Mouse (Mus musculus) heart, embryonic 10.5 days (tissue): ENCODE measurements around the gene Plk3. TPM values are rescaled to one million over a fixed set of nuclear protein-coding genes. Genes with fewer than 3 reads are reported as not detected.

Experiments
- DNase-seq: peaks from one replicate; pipeline ENCODE4 v3.0.0-alpha.2; 2017; ENCODE audit warnings: low spot score
- H3K27ac ChIP-seq: fragments of 300-500 bp; sonication (generic); 2 replicates; pipeline ENCODE4 v1.5.1; 2016; ENCODE audit warnings: mild to moderate bottlenecking
- H3K27me3 ChIP-seq: fragments of 300-500 bp; sonication (generic); 2 replicates; pipeline ENCODE4 v1.6.1; 2016; ENCODE audit warnings: mild to moderate bottlenecking; ENCODE audit not compliant: poor library complexity, insufficient read depth, severe bottlenecking
- H3K36me3 ChIP-seq: fragments of 300-500 bp; sonication (generic); 2 replicates; pipeline ENCODE4 v1.6.1; 2016; ENCODE audit warnings: mild to moderate bottlenecking, moderate library complexity
- H3K4me1 ChIP-seq: fragments of 300-500 bp; sonication (generic); 2 replicates; pipeline ENCODE4 v1.6.1; 2016; ENCODE audit warnings: mild to moderate bottlenecking
- H3K4me3 ChIP-seq: fragments of 300-500 bp; sonication (generic); 2 replicates; pipeline ENCODE4 v1.5.1; 2016; ENCODE audit warnings: mild to moderate bottlenecking, moderate library complexity
- H3K9me3 ChIP-seq: fragments of 300-500 bp; sonication (generic); 2 replicates; pipeline ENCODE4 v1.6.1; 2016; ENCODE audit warnings: mild to moderate bottlenecking, moderate library complexity
- WGBS: fragments of 180-500 bp; shearing (Covaris S2); methylation state at CpG from one replicate; pipeline ENCODE4 v1.1.7; 2016; 5-methylcytosine and 5-hydroxymethylcytosine counted together
- polyA plus RNA-seq: library from polyadenylated mRNA; unstranded; fragments of >200 nt; fragmentation: Nextera tagmentation; extraction: Ambion mirVana; gene quantifications from 2 replicates; pipeline ENCODE4 v1.2.1, GENCODE M21; 2016

Plk3 gene
- polyA plus RNA-seq, 1 experiment from 2014 or later = 2.4 TPM

- WGBS = 11% methylated on average over 11 of the region's 11 CpGs
- Histone ChIP-seq H3K27me3 (peaks cover 41% of the 10 kb centered on the region), H3K27ac (no peak overlapping the region), H3K36me3 (peaks cover 13% of the 10 kb centered on the region; the same call in 1 of the 2 replicates), H3K9me3 (no peaks in the 10 kb centered on the region), H3K4me3 (peak overlapping the region; percentile 82), H3K4me1 (peaks cover 30% of the 10 kb centered on the region)
- DNase-seq = no peak
Measured at GRCm38 (mm10) chr4:117132794-117133143, 994 bp downstream of the Plk3 start.

DNA sequence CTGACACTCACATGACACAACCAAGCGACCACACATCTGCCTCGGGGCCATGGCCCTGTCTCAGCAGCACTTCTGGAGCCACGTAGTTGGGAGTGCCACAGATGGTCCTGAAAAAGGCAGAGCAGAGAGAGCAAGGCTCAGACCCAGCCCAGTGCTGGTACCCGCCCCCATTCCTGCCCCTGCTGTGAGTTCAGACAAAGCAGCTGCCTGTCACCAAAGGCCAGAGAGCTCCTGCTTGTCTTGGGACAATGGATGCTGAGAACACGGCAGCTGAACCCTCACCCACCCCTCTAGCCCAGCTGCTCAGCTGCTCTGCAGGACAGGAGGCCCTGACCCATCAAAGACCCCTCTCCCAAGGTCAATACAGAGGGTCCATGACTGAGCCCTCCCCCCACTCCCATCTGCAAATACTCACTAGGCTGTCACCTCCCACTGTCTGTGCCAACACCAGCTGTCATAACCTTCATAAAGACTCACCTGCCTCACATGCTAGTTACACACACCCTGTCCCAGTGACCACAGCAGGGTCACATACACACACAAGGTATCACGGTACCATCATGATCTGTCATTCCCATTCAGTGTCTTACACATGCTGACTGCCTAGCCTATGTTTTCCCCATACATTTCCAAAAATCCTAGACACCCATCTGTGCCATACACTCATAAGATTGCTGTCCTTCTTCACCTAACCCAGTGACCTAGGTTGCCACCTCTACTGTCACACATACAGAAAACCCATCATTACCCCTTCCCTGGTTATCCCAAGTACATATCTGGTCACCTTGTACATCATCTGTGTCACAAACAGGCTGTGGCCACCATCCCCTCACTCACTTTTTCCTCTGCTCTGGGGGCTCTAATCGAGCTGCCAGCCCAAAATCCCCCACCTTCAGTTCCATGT is 1.6 kb downstream of the Plk3 start:
- H3K27me3 ChIP-seq = peaks cover 41% of the 10 kb centered on the region
- no peaks in the 10 kb centered on the region for H3K9me3 ChIP-seq
- WGBS = 25% methylated on average over 7 of the region's 7 CpGs
- no peak overlapping the region for H3K27ac ChIP-seq
- H3K36me3 ChIP-seq = peaks cover 13% of the 10 kb centered on the region; the same call in 1 of the 2 replicates
- no peak for DNase-seq
- H3K4me3 ChIP-seq = peak overlapping the region; percentile 82; the same call in 1 of the 2 replicates
- H3K4me1 ChIP-seq = peaks cover 30% of the 10 kb centered on the region

GRCm38 (mm10) chr4:117131198-117131597 is 2.6 kb downstream of the Plk3 start:
- H3K27ac ChIP-seq = no peak overlapping the region
- DNase-seq = no peak

GRCm38 (mm10) chr4:117130790-117131189 is 3.0 kb downstream of the Plk3 start:
- WGBS = 76% methylated on average over 6 of the region's 6 CpGs
- no peak overlapping the region for H3K4me3 ChIP-seq
- no peak overlapping the region for H3K27ac ChIP-seq
- H3K27me3 ChIP-seq = peaks cover 41% of the 10 kb centered on the region
- peaks cover 33% of the 10 kb centered on the region for H3K4me1 ChIP-seq
- H3K36me3 ChIP-seq = peaks cover 13% of the 10 kb centered on the region; the same call in 1 of the 2 replicates
- H3K9me3 ChIP-seq = no peaks in the 10 kb centered on the region
- DNase-seq = no peak

More at GRCm38 (mm10) chr4:117131198-117131597, 2.6 kb downstream of the Plk3 start:
- WGBS = 77% methylated on average over 6 of the region's 6 CpGs
- Histone ChIP-seq H3K9me3 (no peaks in the 10 kb centered on the region), H3K36me3 (peaks cover 13% of the 10 kb centered on the region; the same call in 1 of the 2 replicates), H3K27me3 (peaks cover 41% of the 10 kb centered on the region), H3K4me1 (peaks cover 30% of the 10 kb centered on the region), H3K4me3 (no peak overlapping the region)

DNA sequence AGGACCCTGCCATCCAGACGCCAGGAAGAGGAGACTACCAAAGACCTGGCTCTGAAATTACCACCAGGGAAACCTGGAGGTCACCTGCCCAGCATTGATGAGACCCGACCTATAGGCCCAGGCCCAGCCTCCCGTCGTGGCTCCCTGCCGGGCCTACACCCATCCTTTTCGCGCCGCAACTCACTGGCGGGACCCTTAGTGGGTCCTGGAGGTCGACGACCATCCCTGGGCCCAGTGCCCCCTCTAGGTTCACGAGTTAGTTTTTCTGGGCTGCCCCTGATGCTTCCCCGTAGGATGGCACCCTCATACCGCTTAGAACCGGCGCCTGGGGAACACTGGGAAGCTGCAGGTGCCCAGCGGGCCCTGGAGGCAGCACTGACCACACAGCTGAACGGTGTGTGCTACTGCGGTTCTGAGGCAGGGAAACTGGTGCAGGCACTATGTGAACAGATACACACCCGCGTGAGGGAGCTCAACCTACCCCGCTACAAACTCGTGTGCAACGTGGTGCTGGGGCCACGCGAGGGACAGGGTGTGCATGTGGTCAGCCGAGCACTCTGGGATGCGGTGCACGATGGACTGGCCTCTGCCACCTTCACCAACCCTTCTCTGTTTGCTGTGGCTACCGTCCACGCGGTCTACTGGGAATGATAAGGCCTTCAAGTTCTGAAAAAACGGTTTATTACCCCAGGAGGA is 5.6 kb downstream of the Plk3 start:
- peaks cover 13% of the 10 kb centered on the region; the same call in 1 of the 2 replicates for H3K36me3 ChIP-seq
- H3K9me3 ChIP-seq = no peaks in the 10 kb centered on the region
- DNase-seq = no peak
- H3K27me3 ChIP-seq = peaks cover 35% of the 10 kb centered on the region
- H3K4me1 ChIP-seq = peaks cover 40% of the 10 kb centered on the region
- no peak overlapping the region for H3K4me3 ChIP-seq
- no peak overlapping the region for H3K27ac ChIP-seq
- 85% methylated on average over 33 of the region's 33 CpGs for WGBS

DNA sequence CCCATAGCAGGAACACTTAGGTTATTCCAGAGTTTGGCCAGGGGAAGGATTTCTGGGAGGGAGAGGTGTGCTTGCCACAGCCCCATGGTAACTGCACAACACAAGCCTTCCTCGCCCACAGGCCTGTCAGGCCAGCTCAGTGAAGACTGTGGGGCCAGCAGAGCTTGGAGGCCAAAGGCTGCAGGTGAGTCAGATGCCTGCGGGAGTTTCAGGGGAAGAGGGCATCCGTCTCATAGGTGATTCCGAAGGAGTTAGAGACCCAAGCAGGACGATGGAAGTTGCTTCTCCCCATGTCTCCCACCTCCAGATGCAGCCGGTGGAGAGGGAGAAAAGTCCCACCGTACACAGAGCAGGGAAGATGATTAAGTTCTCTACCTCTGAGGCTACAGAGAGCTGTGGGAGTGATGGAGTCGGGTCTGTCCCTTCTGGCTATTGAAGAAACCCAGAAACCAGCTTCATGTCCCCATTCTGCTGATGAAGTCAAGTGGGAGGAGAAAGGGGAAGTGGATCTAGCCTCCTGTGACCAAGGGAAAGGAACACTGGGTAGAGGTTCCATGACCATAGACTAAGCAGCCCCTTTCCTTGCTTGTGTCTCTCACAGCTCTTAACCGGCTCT is 7.0 kb downstream of the Plk3 start, which contains the start of gene Tctex1d4:
Tctex1d4 (plus strand) TSS at position 120 of the 616 bp plus-strand sequence.
- 79% methylated on average over 9 of the region's 9 CpGs for WGBS
- Histone ChIP-seq H3K4me1 (peaks cover 27% of the 10 kb centered on the region), H3K27ac (peak within 1 kb of the TSS; percentile 81), H3K9me3 (no peaks in the 10 kb centered on the region), H3K27me3 (peaks cover 22% of the 10 kb centered on the region), H3K36me3 (peaks cover 13% of the 10 kb centered on the region; the same call in 1 of the 2 replicates), H3K4me3 (no peak within 1 kb of the TSS)
- DNase-seq = no peak

DNA sequence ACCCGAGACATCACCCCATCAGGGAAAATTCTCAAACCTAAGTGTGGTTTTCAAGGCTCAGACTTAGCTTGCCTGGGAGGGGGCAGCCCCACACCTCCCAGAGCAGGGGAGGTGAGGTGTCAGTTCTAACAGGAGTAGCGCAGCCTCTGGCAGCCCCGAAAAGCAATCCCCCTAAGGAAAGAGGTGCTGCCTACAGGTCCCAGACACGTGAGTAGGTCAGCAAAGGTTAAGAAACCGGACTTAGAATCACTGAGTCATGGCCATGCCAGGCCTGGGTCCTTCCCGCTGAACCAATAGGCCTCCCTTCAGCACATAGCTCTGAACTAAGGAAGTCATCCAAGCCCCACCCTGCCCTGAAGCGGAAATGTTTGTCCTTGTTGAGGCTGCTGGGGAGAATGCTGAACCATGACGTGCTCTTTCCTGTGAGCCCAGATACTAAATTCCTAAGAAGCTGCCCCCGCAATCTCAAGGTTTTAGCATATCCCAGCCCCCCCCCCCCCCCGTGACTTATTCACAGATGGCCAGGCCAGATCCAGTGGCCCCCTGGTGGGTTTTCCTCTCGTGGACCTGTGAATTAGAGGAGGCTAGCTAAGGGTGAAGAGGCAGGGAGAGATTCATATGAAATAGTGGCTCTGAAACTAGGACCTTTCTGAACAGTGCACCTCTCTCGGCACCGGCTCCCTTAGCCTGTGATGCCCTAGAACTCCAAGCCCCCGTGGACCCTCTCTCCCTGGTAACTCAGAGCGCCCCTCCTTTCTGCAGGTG is 7.7 kb downstream of the Plk3 start:
- Histone ChIP-seq H3K27ac (peak overlapping the region; percentile 81), H3K9me3 (no peaks in the 10 kb centered on the region), H3K4me1 (peaks cover 26% of the 10 kb centered on the region), H3K36me3 (peaks cover 9% of the 10 kb centered on the region; the same call in 1 of the 2 replicates), H3K4me3 (no peak overlapping the region), H3K27me3 (peaks cover 15% of the 10 kb centered on the region)
- 42% methylated on average over 15 of the region's 15 CpGs for WGBS
- peak; percentile 88 for DNase-seq

- H3K4me1 ChIP-seq = peaks cover 26% of the 10 kb centered on the region
- H3K27me3 ChIP-seq = peaks cover 8% of the 10 kb centered on the region
- H3K4me3 ChIP-seq = no peak within 1 kb of the TSS
- no peaks in the 10 kb centered on the region for H3K9me3 ChIP-seq
- DNase-seq = no peak
- H3K36me3 ChIP-seq = peaks cover 7% of the 10 kb centered on the region; the same call in 1 of the 2 replicates
- peak within 1 kb of the TSS; percentile 81 for H3K27ac ChIP-seq
- WGBS = 38% methylated on average over 8 of the region's 8 CpGs
Measured at GRCm38 (mm10) chr4:117125348-117125909, 8.3 kb downstream of the Plk3 start, which contains the start of gene Btbd19. Gene Btbd19 (minus strand): TSS chr4:117125725.

DNA sequence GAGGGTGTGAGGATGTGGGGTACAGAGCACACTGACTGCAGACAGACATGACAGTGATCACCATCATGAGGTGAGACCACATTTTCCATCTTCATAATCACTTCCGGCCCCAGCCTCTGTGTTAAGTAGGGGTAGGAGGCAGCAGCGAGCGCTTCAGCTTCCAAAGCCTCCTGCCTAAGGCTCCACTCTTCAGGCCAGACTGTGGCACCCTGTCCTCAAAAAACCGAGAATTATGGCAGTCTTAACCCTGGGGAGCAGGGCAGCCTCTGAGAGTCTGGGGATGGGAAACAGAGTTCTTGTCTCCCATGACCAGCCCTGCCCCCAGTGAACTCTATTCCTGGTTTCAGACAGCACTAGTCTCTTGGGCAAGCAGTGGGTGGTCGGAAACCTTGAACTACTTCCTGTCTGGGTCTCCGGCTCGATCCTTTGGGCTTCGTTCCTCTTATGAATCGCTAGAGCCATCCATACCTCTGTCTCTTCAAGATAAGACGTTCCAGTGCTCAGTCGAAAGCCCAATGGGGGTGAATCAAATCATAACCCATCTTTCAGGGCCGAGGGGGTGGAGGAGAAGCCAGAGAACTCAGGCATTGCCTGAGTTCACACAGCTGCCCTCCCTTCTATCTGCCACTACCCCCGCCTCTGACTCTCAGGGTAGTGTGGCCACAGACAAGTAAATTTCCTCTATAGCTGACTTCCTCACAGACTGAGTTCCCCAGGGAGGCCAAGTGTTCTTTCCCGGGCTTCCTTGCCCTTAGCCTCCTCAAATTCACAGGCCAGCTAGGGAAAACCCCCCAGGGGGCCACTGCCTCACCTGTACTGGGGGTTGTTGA is 9.0 kb downstream of the Plk3 start:
- WGBS = 55% methylated on average over 14 of the region's 14 CpGs
- Histone ChIP-seq H3K9me3 (no peaks in the 10 kb centered on the region), H3K4me3 (no peak overlapping the region), H3K36me3 (peaks cover 7% of the 10 kb centered on the region; the same call in 1 of the 2 replicates), H3K27ac (peak overlapping the region; percentile 81), H3K27me3 (peaks cover 1% of the 10 kb centered on the region), H3K4me1 (peaks cover 26% of the 10 kb centered on the region)
- no peak for DNase-seq

DNA sequence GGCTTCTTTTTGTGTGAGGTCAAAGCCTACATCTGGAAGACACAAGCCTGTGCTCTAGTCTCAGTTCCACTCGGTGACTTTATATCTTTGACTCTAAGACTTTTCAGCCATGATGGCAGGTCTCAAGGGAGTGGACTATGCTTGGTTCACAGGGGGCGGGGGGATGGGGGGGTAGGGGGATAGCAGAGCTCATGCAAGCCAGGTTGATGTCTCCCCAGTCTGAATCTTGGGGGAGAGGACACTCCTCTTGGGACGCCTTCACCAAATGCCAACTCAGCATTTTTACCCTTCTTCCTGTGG is 9.6 kb downstream of the Plk3 start:
- 0 out of 2 replicates have a peak overlapping the region, but pooled peaks have one; percentile 81 for H3K27ac ChIP-seq
- no peak overlapping the region for H3K4me3 ChIP-seq
- no peaks in the 10 kb centered on the region for H3K9me3 ChIP-seq
- 81% methylated on average over 3 of the region's 3 CpGs for WGBS
- no peak for DNase-seq
- H3K27me3 ChIP-seq = no peaks in the 10 kb centered on the region
- H3K4me1 ChIP-seq = peaks cover 26% of the 10 kb centered on the region
- peaks cover 7% of the 10 kb centered on the region; the same call in 1 of the 2 replicates for H3K36me3 ChIP-seq

DNA sequence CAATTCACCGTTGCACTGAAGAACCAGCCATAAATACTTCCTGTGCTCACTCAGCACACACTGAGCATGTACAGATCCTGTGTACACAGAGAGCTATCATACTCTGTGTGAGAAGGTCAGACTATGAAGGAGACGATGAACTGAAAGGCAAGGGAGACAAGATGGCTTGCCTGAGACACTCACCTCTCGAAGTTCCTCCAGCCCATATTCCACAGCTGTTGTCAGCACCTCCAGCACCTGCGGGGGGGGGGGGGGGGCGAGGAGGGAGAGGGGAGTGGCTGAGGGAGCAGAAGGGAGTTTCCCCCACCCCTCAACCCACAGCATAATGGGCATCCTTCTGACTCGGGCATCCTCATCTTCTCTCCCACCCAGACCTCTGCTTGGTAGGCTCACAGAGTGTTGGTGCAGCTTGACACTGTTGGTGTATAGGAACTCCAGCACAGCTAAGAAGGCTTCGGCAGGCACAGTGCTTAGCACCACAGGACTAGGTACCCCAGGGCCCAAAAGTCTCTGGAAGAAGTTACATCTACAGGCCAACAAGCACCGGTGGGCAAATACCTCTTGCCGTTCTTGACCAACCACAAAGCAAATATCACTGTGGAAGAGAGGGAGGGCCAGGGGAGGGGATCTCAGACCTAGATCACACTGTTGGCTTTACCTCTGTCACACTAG is 10.1 kb downstream of the Plk3 start:
- no peaks in the 10 kb centered on the region for H3K27me3 ChIP-seq
- no peak overlapping the region for H3K4me3 ChIP-seq
- H3K27ac ChIP-seq = no peak overlapping the region
- DNase-seq = no peak
- H3K4me1 ChIP-seq = peaks cover 26% of the 10 kb centered on the region
- no peaks in the 10 kb centered on the region for H3K9me3 ChIP-seq
- H3K36me3 ChIP-seq = 0 out of 2 replicates have a peak, but pooled peaks cover 7% of the 10 kb centered on the region
- WGBS = 69% methylated on average over 8 of the region's 9 CpGs
